Mouse (Mus musculus) mouse trophoblast stem cell (cell line): ENCODE measurements around the gene Nudt3.
"Not testable (repeated sequence)": the region's sequence is repeated elsewhere in the genome, so short reads cannot be mapped to it uniquely, and the experiment has no call there.

Source experiments
- in situ Hi-C, 2 experiments: fragments of 300-500 bp; cut with MseI, MboI; formaldehyde crosslinking; loops; 2 replicates in 1 of 2; 3 replicates in 1 of 2; pipeline ENCODE4 v1.15.1; 2025

Gene Nudt3

DNA sequence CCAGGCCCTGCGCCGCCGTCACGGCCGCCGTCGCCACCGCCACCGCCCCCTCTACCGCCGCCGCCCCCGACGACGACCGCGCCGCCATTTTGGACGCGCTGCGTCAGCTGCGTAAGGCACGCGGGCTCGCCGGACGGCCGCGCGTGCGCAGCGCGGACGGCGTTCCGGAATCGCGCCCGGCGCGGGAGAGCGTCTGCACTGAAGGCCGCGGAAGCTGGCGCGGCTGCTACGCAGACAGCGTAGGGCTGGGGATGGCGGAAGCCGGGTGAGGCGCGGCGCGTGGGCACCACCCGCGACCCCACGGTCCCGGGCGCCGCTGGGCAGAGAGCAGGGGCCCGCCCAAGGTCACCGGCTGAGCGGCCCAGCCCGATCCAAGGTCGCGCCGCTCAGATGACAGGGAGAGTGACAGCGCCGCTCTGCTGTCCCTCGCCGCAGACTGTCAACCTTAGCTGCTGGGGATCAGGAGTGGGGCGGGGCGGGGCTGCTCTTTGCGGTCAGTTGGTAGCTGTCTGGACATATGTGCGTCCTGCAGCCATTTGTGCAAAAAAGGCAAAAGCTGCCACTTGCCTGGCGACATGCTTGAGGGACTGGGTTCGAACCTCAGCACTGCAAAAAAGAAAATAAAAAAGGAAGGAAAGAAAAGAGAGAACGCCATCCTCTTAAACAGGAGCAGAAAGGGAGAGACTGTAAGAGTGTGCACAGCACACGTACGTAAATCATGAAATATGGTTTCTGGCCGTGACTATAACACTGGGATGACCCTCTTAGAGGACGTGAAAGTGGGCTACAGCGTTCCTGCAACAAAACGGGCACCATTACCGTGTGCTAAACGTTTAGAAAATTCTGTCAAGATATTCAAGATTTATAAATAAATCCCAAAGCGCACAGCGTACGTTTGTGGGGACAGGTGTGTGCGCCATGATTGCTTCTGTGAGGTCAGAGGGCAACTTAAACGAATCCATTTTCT is at the start of gene Nudt3:
Gene Nudt3, minus strand, starts transcription at position 136 of the 967 bp plus-strand sequence.
- in situ Hi-C loops, result no loop called here

GRCm38 (mm10) chr17:27671720-27672119 is 48.4 kb upstream of the Nudt3 start:
- in situ Hi-C loops, result no loop called here

DNA sequence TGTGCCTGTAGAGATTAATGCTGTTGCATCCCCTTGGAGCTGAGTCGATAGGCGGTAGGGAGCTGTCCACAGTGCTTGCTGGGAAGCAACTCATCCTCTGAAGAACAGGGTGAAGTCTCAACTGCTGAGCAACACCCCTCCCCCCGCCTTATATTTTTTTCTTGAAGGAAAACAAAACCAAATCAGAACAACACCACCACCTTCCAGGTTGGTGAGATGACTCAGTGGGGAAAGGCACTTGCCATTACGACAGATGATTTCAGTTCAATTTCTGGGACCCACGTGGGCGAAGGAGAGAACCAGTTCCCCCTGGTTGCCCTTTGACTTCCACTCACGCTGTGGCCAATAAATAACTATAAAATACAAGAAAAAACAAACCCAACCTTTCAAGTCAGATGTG is 35.5 kb upstream of the Nudt3 start:
- in situ Hi-C loops, result no loop called here

- in situ Hi-C loops, result no loop called here
Observed at GRCm38 (mm10) chr17:27657123-27657522, 33.8 kb upstream of the Nudt3 start.

- in situ Hi-C loops, result no loop called here
Observed at GRCm38 (mm10) chr17:27656414-27656813, 33.1 kb upstream of the Nudt3 start.

DNA sequence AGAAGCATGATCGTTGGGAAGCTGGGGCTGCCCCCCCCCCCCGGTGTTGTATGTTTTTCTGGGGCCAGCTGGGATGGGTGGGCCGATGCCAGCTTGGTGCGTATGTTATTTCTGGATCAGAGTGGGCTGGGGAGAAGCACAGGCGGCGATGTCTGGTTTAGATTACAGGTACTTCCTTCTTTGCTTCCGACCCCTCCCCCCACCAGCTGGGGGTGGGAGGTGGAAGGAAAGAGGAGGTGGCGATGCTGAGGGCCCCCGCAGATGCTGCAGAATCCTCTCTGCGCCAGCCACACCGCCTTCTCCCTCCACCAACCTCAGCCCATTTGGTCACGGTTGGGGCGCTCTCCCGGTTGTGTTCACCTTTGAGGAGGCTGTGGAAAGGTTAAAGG is 32.7 kb upstream of the Nudt3 start:
- in situ Hi-C loops, result no loop called here

GRCm38 (mm10) chr17:27655089-27656010 is 32.1 kb upstream of the Nudt3 start, which contains the start of gene Pacsin1:
Gene Pacsin1, plus strand, starts transcription at chr17:27655509.
- in situ Hi-C loops, result no loop called here

DNA sequence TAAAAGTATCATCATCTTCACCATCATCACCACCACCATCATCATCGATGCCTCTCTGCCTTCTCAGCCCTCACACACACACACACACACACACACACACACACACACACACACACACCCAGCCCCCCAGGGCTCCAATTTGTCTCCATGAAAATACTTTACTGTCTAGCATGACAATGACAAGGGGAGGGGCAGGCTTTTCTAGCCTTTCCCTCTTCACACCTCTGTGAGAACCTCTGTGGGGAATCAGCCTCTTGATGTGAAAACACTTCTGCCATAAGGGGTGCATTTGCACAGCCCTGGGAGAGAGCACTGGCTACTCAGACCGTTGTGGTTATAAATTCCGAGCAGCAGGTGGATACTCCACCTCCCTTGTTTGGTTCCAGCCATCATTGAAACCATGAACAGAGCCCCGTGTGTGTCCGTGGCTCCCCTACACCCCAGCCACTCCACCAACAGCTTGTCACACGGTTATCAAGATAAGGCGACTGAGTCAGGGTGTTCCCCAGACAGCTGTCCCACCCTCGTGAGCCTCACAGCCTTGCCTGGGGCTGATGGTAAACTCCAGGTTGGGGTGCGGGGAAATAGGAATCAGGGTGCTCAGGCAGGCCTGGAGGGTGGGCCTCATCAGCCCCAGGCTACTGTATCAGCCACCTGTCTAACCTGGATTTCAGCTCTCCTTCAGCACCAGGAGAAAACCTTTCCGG is 30.1 kb upstream of the Nudt3 start:
- in situ Hi-C loops, result loop anchor here in 1 of 2 experiments (5.0 kb wide), 1 partner anchor 114 kb away; no protein-coding TSS in a partner anchor

DNA sequence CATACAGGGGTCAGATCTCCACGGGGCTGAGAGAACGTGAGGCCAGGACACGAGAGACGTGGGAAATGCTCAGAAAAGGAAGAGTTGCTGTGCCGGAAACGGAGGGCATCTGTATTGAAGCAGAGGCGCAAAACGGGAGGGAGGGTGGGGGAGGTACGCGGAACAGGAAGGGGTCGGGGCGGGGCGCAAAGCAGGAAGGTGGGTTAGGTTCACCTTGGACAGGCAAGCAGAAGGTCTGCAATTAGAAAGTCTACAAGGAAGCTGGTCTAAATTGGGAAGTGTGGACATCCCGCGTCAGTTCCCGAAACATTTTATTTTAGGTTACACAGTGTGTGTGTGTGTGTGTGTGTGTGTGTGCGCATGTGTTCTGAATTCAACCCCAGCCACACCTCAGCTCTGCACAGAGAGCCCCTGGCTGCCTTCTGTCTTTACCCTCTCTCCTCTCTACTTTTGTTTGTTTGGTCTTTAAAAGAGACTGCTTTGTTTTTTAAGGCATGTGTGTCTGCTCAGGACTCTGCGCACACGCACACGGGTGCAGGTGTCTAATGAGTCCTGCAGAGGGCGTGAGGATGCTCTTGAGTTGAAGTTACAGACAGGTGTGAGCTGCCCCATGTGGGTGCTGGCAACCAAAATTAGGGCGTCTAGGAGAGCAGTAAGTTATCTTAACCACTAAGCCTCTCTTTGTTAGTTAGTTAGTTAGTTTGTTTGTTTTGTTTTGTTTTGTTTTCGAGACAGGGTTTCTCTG is 28.9 kb upstream of the Nudt3 start:
- in situ Hi-C loops, result loop anchor here in 1 of 2 experiments (5.0 kb wide), 1 partner anchor 115 kb away; no protein-coding TSS in a partner anchor

DNA sequence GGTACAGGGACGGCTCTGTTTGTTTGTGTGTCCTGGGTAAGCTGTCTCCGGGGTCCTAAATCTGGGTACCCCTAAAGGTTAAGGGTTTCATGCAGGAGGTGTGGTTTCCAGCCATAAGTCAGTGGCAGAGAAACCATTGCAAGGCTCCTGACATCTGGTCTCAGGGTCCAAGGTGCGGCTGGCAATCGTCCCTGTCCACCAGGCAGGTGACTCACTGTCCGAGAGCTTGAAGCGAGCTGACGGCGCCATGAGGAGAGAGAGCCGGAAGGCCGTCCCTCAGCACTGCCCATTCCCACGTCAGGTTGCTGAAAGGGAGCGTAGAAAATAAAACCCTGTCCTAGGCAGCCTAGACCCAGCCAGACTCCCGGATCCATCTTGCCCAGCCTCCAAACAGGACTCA is 27.3 kb upstream of the Nudt3 start:
- in situ Hi-C loops, result loop anchor here in 1 of 2 experiments (5.0 kb wide), 1 partner anchor 117 kb away; no protein-coding TSS in a partner anchor

DNA sequence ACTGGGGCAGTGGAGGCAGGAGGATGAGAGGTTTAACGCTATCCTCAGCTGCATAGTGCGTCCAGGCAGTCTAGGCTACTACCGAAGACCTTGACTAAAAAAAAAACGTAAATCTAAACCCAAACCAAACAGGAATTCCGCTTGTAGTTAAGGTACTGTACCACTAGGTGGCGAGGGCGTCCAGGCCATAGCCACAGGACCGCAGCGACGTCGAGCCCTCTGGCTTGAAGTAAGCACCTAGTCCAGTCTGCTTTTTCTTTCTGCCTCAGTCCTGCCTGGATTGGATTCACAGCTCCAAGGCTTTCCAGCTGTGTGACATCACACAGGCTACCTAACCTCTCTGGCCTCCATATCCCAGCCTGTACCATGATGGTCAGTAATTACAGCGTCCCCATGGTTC is 26.9 kb upstream of the Nudt3 start:
- in situ Hi-C loops, result loop anchor here in 1 of 2 experiments (5.0 kb wide), 1 partner anchor 117 kb away; no protein-coding TSS in a partner anchor

- in situ Hi-C loops, result no loop called here
Observed at GRCm38 (mm10) chr17:27645807-27646206, 22.5 kb upstream of the Nudt3 start.

DNA sequence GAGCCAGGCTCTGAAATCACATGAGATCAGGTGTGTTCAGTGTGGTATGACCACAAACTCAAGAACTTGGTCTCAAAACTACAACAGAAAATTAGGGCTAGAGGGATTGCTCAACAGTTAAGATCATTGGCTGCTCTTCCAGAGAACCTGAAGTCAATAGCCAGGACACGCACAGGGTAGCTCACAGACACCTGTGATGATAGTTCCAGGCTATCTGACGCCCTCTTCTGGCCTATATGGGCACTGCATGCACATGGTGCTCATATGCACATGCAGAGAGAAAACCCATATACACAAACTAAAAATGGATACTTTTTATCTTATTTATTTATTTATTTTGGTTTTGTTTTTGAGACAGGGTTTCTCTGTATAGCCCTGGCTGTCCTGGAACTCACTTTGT is 21.3 kb upstream of the Nudt3 start:
- in situ Hi-C loops, result no loop called here

DNA sequence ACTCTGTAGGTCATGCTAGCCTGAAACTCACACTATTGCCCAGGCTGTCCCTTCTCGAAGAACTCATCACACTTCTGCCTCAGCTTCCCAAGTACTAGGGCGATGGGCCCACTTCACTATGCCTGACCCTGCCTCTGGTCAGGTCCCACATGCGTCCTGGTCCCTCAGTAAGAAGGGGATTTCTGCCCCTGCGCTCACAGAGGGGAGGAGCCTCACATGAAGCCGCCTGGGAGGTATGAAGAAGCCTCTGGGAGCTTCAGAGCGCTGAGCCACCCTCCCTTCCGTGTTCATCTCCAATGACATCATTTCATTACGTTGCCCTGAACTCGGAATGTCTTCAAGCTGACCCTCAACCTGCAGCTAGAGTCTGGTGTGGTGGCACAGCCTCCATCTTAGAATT is 20.5 kb upstream of the Nudt3 start:
- in situ Hi-C loops, result no loop called here

DNA sequence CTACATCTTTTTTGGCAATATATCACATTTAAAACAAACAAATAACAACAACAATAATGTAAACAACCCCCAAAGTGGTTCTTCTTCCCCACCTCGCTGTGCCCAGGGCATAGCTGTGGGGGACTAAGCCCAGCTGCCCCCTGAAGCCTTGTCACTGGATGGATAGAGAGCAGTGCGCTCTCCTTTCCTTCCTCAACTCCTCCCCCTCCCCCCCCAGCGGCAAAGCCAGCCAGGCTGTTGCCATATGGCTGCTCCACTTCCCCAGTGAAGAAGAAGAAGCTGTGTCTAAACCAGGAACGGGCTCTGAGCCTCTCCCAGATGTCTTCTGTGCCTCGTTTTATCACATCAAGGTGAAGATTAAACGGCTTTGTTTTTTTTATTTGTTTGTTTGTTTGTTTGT is 19.8 kb upstream of the Nudt3 start:
- in situ Hi-C loops, result no loop called here

DNA sequence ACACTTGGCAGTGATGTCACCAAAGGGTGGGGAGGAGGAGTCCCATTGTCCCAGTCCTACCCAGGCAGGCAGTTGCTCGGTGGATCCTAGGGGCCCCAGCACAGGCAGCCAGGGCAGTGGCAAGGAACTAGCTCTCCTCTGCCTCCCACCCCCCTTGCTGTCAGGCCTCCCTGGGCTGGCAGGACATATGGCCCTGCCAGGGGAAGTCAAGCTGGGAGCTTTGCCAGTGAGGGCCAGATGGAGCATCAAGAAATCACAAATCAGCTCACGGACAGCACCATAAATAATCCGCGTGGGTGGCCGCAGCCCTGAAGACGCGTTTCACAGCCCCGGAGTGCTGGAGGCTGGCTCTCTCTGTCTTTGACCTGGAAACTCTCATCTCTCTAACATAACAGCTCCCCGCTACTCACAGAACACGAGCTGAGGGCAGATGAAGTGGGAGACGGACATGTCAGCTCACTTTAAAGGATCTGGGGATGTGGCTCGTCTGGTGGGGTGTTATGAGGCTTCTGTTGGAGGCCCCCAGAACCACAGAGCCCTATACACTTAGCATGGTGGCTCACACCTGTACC is 19.3 kb upstream of the Nudt3 start:
- in situ Hi-C loops, result no loop called here

DNA sequence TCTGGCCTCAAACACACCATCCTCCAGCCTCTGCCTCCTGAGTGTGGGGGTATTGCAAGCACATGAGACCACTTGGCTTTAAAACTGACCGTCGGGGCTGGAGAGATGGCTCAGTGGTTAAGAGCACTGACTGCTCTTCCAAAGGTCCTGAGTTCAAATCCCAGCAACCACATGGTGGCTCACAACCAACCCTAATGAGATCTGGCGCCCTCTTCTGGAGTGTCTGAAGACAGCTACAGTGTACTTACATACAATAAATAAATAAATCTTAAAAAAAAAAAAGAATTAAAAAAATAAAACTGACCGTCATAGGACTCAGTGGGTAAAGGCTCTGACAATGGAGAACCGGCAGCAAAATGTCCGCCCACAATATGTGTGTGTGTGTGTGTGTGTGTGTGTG is 16.6 kb upstream of the Nudt3 start:
- in situ Hi-C loops, result not testable (repeated sequence)

- in situ Hi-C loops, result no loop called here
Observed at GRCm38 (mm10) chr17:27638921-27639332, 15.6 kb upstream of the Nudt3 start.

DNA sequence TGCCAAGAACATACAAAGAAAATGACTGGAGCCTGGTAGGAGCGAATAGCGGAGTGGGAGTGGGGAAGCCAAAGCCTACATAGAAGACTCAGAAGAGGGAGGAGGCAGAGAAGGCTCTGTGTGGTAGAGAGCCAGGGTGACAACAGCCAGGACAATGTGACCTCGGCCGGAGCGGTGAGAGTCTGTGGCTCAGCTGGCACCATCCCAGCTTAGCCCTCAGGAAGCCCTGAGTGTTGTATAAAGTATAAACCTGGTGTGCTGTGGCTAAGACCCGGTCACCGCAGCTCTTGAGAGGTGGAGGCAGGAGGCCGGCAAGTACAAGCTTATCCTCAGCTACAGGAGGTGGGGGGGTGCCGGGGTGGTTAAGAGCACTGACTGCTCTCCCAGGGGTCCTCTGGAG is 14.0 kb upstream of the Nudt3 start:
- in situ Hi-C loops, result no loop called here
